Mouse (Mus musculus) hindbrain, embryonic 10.5 days (tissue): ENCODE results near the gene Mdh2. TPM values are rescaled to one million over a fixed set of nuclear protein-coding genes. Genes with fewer than 3 reads are reported as not detected.
A peak's percentile ranks its signal among the peaks of the same experiment; 100 is the strongest.

Source experiments
- DNase-seq: peaks from one replicate; pipeline ENCODE4 v3.0.0-alpha.2; 2017; ENCODE audit warnings: low spot score
- H3K27ac ChIP-seq: fragments of 300-500 bp; sonication (generic); 2 replicates; pipeline ENCODE4 v1.5.1; 2016; ENCODE audit warnings: mild to moderate bottlenecking, moderate library complexity
- H3K27me3 ChIP-seq: fragments of 300-500 bp; sonication (generic); 2 replicates; pipeline ENCODE4 v1.6.1; 2016; ENCODE audit warnings: mild to moderate bottlenecking; ENCODE audit not compliant: poor library complexity, insufficient read depth, severe bottlenecking
- H3K36me3 ChIP-seq: fragments of 300-500 bp; sonication (generic); 2 replicates; pipeline ENCODE4 v1.6.1; 2016; ENCODE audit warnings: mild to moderate bottlenecking, moderate library complexity
- H3K4me1 ChIP-seq: fragments of 300-500 bp; sonication (generic); replicated peaks from 2 replicates; pipeline ENCODE4 v1.6.1; 2016; ENCODE audit warnings: mild to moderate bottlenecking
- H3K4me3 ChIP-seq: fragments of 300-500 bp; sonication (generic); 2 replicates; pipeline ENCODE4 v1.5.1; 2016; ENCODE audit warnings: mild to moderate bottlenecking, moderate library complexity
- H3K9me3 ChIP-seq: fragments of 300-500 bp; sonication (generic); 2 replicates; pipeline ENCODE4 v1.6.1; 2016; ENCODE audit warnings: mild to moderate bottlenecking, moderate library complexity
- WGBS: fragments of 180-500 bp; shearing (Covaris S2); methylation state at CpG from one replicate; pipeline ENCODE4 v1.1.7; 2016; 5-methylcytosine and 5-hydroxymethylcytosine counted together
- polyA plus RNA-seq: library from polyadenylated mRNA; unstranded; fragments of >200 nt; fragmentation: Nextera tagmentation; extraction: Ambion mirVana; gene quantifications from 2 replicates; pipeline ENCODE4 v1.2.1, GENCODE M21; 2016

The Mdh2 gene
- polyA plus RNA-seq, 1 experiment from 2014 or later: 683 TPM

DNA sequence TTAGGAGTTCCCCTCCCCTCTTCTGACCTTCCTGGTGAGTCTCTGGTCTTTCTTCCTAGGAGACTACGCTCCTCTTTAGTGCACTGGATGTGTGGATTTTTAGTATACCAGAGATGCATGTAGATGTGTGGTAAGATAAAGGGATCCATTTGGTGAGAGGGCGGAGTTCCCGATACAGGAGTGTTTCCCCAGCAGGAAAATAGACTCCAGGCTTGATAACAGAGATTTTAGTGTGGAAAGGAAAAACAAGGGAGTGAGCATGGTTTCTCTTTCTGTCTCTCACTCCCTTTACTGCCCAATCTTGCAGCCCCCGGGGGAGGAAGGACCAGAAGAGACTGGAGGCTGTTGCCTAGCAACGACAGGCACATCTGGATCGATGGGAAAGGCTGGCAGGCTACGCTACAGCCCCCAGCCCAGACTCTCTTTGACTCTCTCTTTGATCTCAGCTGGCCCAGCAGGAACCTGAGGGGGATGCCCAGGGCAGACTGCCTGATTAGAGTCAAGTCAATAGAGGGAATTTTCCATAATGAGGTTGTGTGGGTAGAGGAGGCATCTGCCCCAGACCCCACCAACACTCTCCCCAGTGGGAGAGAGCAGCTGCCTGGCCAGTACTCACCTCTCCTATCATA, 44.1 kb downstream of the Mdh2 start:
- no peaks in the 10 kb centered on the region for H3K9me3 ChIP-seq
- peaks cover 9% of the 10 kb centered on the region for H3K27me3 ChIP-seq
- no peak overlapping the region for H3K4me3 ChIP-seq
- peak; percentile 47 for DNase-seq
- no peaks in the 10 kb centered on the region for H3K36me3 ChIP-seq
- H3K4me1 ChIP-seq: peaks cover 35% of the 10 kb centered on the region
- peak overlapping the region; percentile 64 for H3K27ac ChIP-seq
- 18% methylated on average over 7 of the region's 7 CpGs for WGBS

DNA sequence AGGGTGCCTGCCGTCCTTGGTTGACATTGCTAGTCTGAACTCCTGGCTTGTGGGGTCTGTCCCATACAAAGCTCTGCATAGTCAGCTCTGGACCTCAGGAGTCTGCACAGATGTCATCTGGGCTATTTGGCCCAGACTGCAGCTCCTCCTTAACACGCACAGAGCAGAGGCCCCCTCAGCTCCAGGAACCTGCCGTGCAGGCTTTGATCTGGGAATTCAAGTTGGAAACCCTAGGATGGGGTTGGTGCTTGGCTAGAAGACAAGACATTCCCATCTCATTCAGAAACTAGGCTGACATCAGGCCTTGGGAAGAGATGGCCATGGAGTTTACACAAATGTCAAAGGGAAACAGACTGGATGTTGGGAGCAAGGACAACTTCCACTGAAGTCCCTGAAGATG, 46.2 kb downstream of the Mdh2 start:
- no peaks in the 10 kb centered on the region for H3K36me3 ChIP-seq
- no peak for DNase-seq
- WGBS: 57% methylated on average over 3 of the region's 3 CpGs
- no peak overlapping the region for H3K27ac ChIP-seq
- no peak overlapping the region for H3K4me3 ChIP-seq
- H3K4me1 ChIP-seq: peaks cover 35% of the 10 kb centered on the region
- H3K27me3 ChIP-seq: peaks cover 4% of the 10 kb centered on the region; the same call in 1 of the 2 replicates
- no peaks in the 10 kb centered on the region for H3K9me3 ChIP-seq

DNA sequence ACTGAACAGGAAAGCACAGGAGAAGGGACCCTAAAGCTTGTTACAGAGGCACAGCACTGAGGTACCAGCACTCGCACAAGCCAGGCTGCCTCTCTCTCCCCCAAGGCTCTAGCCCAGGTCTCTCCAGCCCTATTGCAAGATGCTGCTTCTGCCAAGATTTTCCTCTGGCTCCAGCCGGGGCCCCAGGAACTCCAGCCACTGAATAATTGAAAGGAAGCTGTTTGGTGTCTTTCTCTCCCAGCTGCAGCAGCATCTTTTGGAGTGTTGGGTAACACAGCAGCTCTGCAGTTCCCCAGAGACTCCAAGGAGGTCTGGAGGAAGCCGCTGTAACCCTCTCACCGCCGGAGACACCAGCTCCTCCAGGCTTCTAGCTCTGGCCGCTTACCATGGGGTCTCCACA, 47.9 kb downstream of the Mdh2 start:
- Histone ChIP-seq H3K4me1 (peaks cover 35% of the 10 kb centered on the region), H3K4me3 (no peak overlapping the region), H3K27me3 (no peaks in the 10 kb centered on the region), H3K36me3 (no peaks in the 10 kb centered on the region), H3K9me3 (no peaks in the 10 kb centered on the region), H3K27ac (peak overlapping the region; percentile 73)
- no peak for DNase-seq
- WGBS: 40% methylated on average over 6 of the region's 6 CpGs

DNA sequence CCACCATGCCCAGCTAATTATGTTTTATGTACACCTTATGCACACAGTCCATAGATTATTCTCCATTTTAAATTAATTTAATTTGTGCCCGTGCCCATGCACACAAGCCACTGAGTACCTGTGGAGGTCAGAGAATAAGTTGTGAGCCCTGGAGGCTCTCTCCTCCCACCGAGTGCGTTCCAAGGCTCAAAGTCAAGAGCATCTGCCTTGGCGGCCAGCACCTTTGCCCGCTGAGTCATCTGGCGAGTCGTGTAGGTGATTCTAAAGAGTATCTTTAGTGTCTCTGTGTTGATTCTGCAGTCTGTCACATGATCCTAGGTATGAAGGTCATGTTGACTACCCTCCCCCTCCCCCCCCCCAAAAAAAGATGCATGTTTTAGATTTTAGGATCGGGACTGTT, 51.1 kb downstream of the Mdh2 start:
- H3K9me3 ChIP-seq: no peaks in the 10 kb centered on the region
- DNase-seq: no peak
- H3K36me3 ChIP-seq: no peaks in the 10 kb centered on the region
- no peak overlapping the region for H3K4me3 ChIP-seq
- WGBS: 91% methylated on average over 8 of the region's 8 CpGs
- H3K27me3 ChIP-seq: peaks cover 15% of the 10 kb centered on the region; the same call in 1 of the 2 replicates
- H3K4me1 ChIP-seq: peaks cover 26% of the 10 kb centered on the region
- no peak overlapping the region for H3K27ac ChIP-seq

DNA sequence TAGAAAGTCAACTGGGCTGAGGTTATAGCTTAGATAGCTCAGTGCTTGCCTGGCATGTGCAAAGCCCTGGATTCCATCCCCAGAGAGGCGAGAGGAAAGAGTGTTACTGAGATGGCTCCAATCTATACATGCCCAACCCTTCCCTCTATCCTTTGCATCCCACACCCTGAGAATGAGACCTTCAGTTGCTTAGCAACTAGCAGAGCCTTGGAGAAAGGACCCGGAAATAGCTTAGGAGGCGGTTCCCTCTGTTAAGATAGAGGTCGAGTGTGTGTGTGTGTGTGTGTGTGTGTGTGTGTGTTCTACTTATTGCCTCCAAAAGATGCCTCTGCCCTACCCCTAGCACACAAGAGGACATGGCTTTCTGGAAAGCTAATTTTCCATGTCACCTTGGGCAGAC, 54.4 kb downstream of the Mdh2 start:
- Histone ChIP-seq H3K4me3 (no peak overlapping the region), H3K27me3 (peaks cover 38% of the 10 kb centered on the region), H3K4me1 (peaks cover 27% of the 10 kb centered on the region), H3K27ac (no peak overlapping the region), H3K9me3 (no peaks in the 10 kb centered on the region), H3K36me3 (no peaks in the 10 kb centered on the region)
- no peak for DNase-seq
- WGBS: 40% methylated on average over 4 of the region's 4 CpGs

DNA sequence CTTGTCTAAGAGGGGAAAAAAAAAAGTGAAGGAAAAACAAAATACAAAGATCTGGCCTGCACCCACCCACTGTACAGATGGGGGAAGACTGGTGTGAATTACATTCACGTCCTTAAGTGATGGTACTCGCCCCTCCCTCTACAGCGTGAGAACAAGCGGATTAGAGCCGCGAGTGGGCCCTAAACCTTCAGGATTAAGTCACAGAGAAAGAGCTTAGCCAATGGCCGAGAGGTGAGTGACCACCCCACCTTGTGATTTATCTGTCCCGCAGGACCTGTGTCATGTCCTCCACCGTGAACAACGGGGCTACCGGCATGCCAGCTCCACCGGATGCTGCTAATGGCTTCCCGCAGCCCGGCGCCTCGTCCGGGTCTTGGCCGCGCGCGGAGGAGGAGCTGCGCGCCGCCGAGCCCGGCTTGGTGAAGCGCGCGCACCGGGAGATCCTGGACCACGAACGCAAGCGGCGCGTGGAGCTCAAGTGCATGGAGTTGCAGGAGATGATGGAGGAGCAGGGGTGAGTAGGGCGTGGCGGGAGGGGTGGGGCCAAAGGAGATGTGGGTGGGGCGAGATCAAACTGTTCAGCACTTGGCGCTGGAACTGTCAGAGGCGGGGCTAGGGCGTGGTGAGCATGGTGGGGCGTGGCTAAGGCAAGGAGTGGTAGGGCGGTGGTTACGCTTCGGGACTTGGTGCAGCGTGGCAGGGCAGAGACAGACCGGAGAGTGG, 56.6 kb downstream of the Mdh2 start:
- 1% methylated on average over 47 of the region's 47 CpGs for WGBS
- Histone ChIP-seq H3K4me3 (peak overlapping the region; percentile 67), H3K27ac (peak overlapping the region; percentile 84), H3K27me3 (peaks cover 38% of the 10 kb centered on the region), H3K4me1 (peaks cover 27% of the 10 kb centered on the region), H3K36me3 (no peaks in the 10 kb centered on the region), H3K9me3 (no peaks in the 10 kb centered on the region)
- peak; percentile 92 for DNase-seq

DNA sequence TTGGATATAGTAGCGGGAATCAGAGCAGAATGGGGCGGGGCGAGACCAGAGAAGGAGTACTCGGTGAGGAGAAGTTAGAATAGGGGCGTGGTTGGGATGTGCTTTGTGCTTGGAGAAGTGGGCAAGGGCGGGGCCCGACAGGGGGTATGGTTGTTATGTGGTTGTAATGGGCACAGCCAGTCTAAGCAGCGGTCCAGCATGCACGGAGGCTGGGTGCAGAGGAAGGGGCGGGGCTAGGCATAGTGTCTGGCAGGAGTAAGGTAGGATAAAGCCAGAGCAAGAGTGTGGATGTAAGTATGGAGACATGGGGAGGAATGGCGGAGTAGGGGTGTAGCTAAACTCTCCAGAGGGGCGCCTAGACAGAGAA, 57.2 kb downstream of the Mdh2 start:
- 2% methylated on average over 12 of the region's 12 CpGs for WGBS
- H3K27me3 ChIP-seq: peaks cover 43% of the 10 kb centered on the region
- no peak for DNase-seq
- H3K27ac ChIP-seq: no peak overlapping the region
- H3K4me3 ChIP-seq: peak overlapping the region; percentile 67
- no peaks in the 10 kb centered on the region for H3K9me3 ChIP-seq
- H3K4me1 ChIP-seq: peaks cover 27% of the 10 kb centered on the region
- H3K36me3 ChIP-seq: no peaks in the 10 kb centered on the region

DNA sequence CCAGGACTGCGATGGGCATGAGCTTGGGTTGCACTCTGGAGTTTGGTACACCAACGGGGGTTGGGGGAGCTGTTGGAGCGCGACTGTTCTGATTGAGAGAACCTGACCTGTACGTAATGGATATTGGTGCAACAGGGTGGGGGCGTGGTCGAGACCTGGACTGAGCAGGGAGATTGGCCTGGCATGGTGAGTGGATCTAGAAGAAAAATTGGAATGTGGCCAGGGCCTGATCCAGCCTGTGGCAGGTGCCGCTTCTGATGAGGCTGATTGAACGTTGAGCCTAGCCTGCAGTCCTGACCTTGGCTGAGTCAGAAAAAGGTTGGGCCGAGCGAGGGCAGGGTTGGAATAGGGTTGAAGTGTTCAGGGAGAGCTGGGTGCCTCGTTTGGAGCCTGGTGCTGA, 57.7 kb downstream of the Mdh2 start:
- no peak for DNase-seq
- WGBS: 26% methylated on average over 12 of the region's 12 CpGs
- peaks cover 27% of the 10 kb centered on the region for H3K4me1 ChIP-seq
- no peak overlapping the region for H3K27ac ChIP-seq
- no peaks in the 10 kb centered on the region for H3K9me3 ChIP-seq
- H3K36me3 ChIP-seq: no peaks in the 10 kb centered on the region
- peaks cover 45% of the 10 kb centered on the region for H3K27me3 ChIP-seq
- H3K4me3 ChIP-seq: peak overlapping the region; percentile 67

Other genes with a start within 250 kb of the Mdh2 start
- gene Hip1, start 233.4 kb upstream of the Mdh2 start, polyA plus RNA-seq: 51.3 and 65.6 TPM in 2 replicates
- gene Ccl26, start 214.9 kb upstream of the Mdh2 start, polyA plus RNA-seq: not detected in 2 replicates
- gene Ccl24, start 205.4 kb upstream of the Mdh2 start, polyA plus RNA-seq: 1.1 and 1.9 TPM in 2 replicates
- 54.9 and 65.6 TPM in 2 replicates for gene Rhbdd2, start 145.9 kb upstream of the Mdh2 start, polyA plus RNA-seq
- 105 and 106 TPM in 2 replicates for gene Por, start 108.4 kb upstream of the Mdh2 start, polyA plus RNA-seq
- 67.0 and 74.3 TPM in 2 replicates for gene Tmem120a, start 34.0 kb upstream of the Mdh2 start, polyA plus RNA-seq
- gene Styxl1, start 95 bp upstream of the Mdh2 start, polyA plus RNA-seq: 0.24 and 0.43 TPM in 2 replicates
- 18.8 and 38.5 TPM in 2 replicates for gene Srrm3, start 28.4 kb downstream of the Mdh2 start, polyA plus RNA-seq
- 10.6 and 24.0 TPM in 2 replicates for gene Hspb1, start 109.4 kb downstream of the Mdh2 start, polyA plus RNA-seq
- gene Ywhag, start 156.1 kb downstream of the Mdh2 start, polyA plus RNA-seq: 274 and 348 TPM in 2 replicates
- gene Ssc4d, start 196.1 kb downstream of the Mdh2 start, polyA plus RNA-seq: 1.3 and 1.6 TPM in 2 replicates
- not detected in 2 replicates for gene Zp3, start 201.6 kb downstream of the Mdh2 start, polyA plus RNA-seq
- 34.8 and 38.1 TPM in 2 replicates for gene Dtx2, start 216.3 kb downstream of the Mdh2 start, polyA plus RNA-seq